Mouse (Mus musculus): ENCODE results near the gene Sun5.
"Not testable (repeated sequence)": the region's sequence is repeated elsewhere in the genome, so short reads cannot be mapped to it uniquely, and the experiment has no call there.

Gene Sun5

GRCm38 (mm10) chr2:153870984-153871383 lies at the start of gene Sun5:
Gene Sun5, minus strand, starts transcription at chr2:153871084.
- DNase-seq, result no peak

- no peak for DNase-seq
Measured at GRCm38 (mm10) chr2:153917930-153918329, 47.0 kb upstream of the Sun5 start, which contains the start of gene Bpifb3. Gene Bpifb3, plus strand, starts transcription at chr2:153918230.

GRCm38 (mm10) chr2:153914151-153914550 lies 43.3 kb upstream of the Sun5 start:
- peak in 1 of 2 experiments; percentile 29 for DNase-seq

GRCm38 (mm10) chr2:153906626-153907025 lies 35.7 kb upstream of the Sun5 start:
- DNase-seq, result no peak

- DNase-seq, result no peak
Measured at GRCm38 (mm10) chr2:153902726-153903125, 31.8 kb upstream of the Sun5 start.

- no peak for DNase-seq
Measured at GRCm38 (mm10) chr2:153900088-153900487, 29.2 kb upstream of the Sun5 start, which contains the start of gene Bpifb6. Gene Bpifb6, plus strand, starts transcription at chr2:153900388.

GRCm38 (mm10) chr2:153899111-153899510 lies 28.2 kb upstream of the Sun5 start:
- no peak for DNase-seq

GRCm38 (mm10) chr2:153874745-153875144 lies 3.9 kb upstream of the Sun5 start, which contains the start of gene Bpifb2:
Gene Bpifb2, plus strand, starts transcription at chr2:153875045.
- no peak for DNase-seq

- DNase-seq, result peak in 1 of 2 experiments; percentile 14
Measured at GRCm38 (mm10) chr2:153861960-153862359, 8.9 kb downstream of the Sun5 start.

GRCm38 (mm10) chr2:153860715-153861114 lies 10.2 kb downstream of the Sun5 start:
- DNase-seq, result no peak

GRCm38 (mm10) chr2:153860315-153860714 lies 10.6 kb downstream of the Sun5 start:
- DNase-seq, result no peak

GRCm38 (mm10) chr2:153859581-153859980 lies 11.3 kb downstream of the Sun5 start:
- DNase-seq, result no peak

GRCm38 (mm10) chr2:153853544-153853943 lies 17.3 kb downstream of the Sun5 start:
- DNase-seq, result no peak

GRCm38 (mm10) chr2:153851030-153851360 lies 19.9 kb downstream of the Sun5 start:
- DNase-seq, result peak; percentile 54 to 61

- DNase-seq, result peak in 1 of 2 experiments; percentile 10
Measured at GRCm38 (mm10) chr2:153850351-153851029, 20.4 kb downstream of the Sun5 start.

- no peak for DNase-seq
Measured at GRCm38 (mm10) chr2:153848389-153848788, 22.5 kb downstream of the Sun5 start.

GRCm38 (mm10) chr2:153842854-153843253 lies 28.0 kb downstream of the Sun5 start:
- no peak for DNase-seq

GRCm38 (mm10) chr2:153833291-153833690 lies 37.6 kb downstream of the Sun5 start:
- DNase-seq, result no peak

GRCm38 (mm10) chr2:153828704-153829103 lies 42.2 kb downstream of the Sun5 start:
- DNase-seq, result no peak

GRCm38 (mm10) chr2:153827171-153827830 lies 43.6 kb downstream of the Sun5 start:
- no peak for DNase-seq

GRCm38 (mm10) chr2:153825900-153826299 lies 45.0 kb downstream of the Sun5 start:
- not testable (repeated sequence) for DNase-seq

GRCm38 (mm10) chr2:153824593-153824992 lies 46.3 kb downstream of the Sun5 start:
- peak; percentile 39 to 70 for DNase-seq

GRCm38 (mm10) chr2:153822005-153822543 lies 48.8 kb downstream of the Sun5 start:
- no peak for DNase-seq

- no peak for DNase-seq
Measured at GRCm38 (mm10) chr2:153809921-153810320, 61.0 kb downstream of the Sun5 start.
